Mouse (Mus musculus) kidney, postnatal 0 days (tissue): Measurements from ENCODE around the gene Cables2. TPM values are rescaled to one million over a fixed set of nuclear protein-coding genes. Genes with fewer than 3 reads are reported as not detected.
A peak's percentile ranks its signal among the peaks of the same experiment; 100 is the strongest.

Source experiments
- ATAC-seq: fragments of 200-750 bp; cut with Nextera tagmentation; replicated peaks from 2 replicates; pipeline ENCODE4 v1.8.0; 2017; ENCODE audit warnings: low read depth, moderate number of reproducible peaks, moderate TSS enrichment, moderate library complexity; ENCODE audit not compliant: low FRiP score
- DNase-seq: peaks from one replicate; pipeline ENCODE4 v3.0.0-alpha.2; 2016; ENCODE audit warnings: low spot score
- H3K27ac ChIP-seq: fragments of 300-500 bp; sonication (generic); 2 replicates; pipeline ENCODE4 v1.5.1; 2014; ENCODE audit warnings: mild to moderate bottlenecking
- H3K27me3 ChIP-seq: fragments of 300-500 bp; sonication (generic); 2 replicates; pipeline ENCODE4 v1.6.1; 2014; ENCODE audit warnings: low read length, mixed read lengths; ENCODE audit not compliant: insufficient read depth
- H3K36me3 ChIP-seq: fragments of 300-500 bp; sonication (generic); 2 replicates; pipeline ENCODE4 v1.6.1; 2014; ENCODE audit warnings: low read length, mixed read lengths; ENCODE audit not compliant: insufficient read depth
- H3K4me1 ChIP-seq: fragments of 300-500 bp; sonication (generic); replicated peaks from 2 replicates; pipeline ENCODE4 v1.6.1; 2014; ENCODE audit warnings: antibody characterized with exemption, low read length, mixed read lengths; ENCODE audit not compliant: insufficient read depth
- H3K4me2 ChIP-seq: fragments of 300-500 bp; sonication (generic); 2 replicates; pipeline ENCODE4 v1.6.1; 2014; ENCODE audit warnings: mild to moderate bottlenecking, low read length, moderate library complexity, mixed read lengths
- H3K4me3 ChIP-seq: fragments of 300-500 bp; sonication (generic); replicated peaks from 2 replicates; pipeline ENCODE4 v1.5.1; 2014; ENCODE audit warnings: low read depth, low read length
- H3K9ac ChIP-seq: fragments of 300-500 bp; sonication (generic); 2 replicates; pipeline ENCODE4 v1.6.1; 2014; ENCODE audit warnings: low read depth, low read length
- H3K9me3 ChIP-seq: fragments of 300-500 bp; sonication (generic); replicated peaks from 2 replicates; pipeline ENCODE4 v1.6.1; 2016; ENCODE audit warnings: low read length, inconsistent platforms, mixed read lengths
- CTCF ChIP-seq: IDR thresholded peaks from 2 replicates; pipeline ENCODE4 v1.5.1; 2016; ENCODE audit warnings: antibody characterized with exemption, low read depth, mild to moderate bottlenecking, moderate library complexity
- WGBS: fragments of 180-500 bp; shearing (Covaris S2); extraction: QIAGEN DNeasy Blood & Tissue Kit; methylation state at CpG from one replicate; pipeline ENCODE4 v1.1.7; 2014; 5-methylcytosine and 5-hydroxymethylcytosine counted together
- polyA plus RNA-seq: library from polyadenylated mRNA; unstranded; fragments of >200 nt; fragmentation: Nextera tagmentation; extraction: Ambion mirVana; gene quantifications from 2 replicates; pipeline ENCODE4 v1.2.1, GENCODE M21; 2015

Gene Cables2
- polyA plus RNA-seq, 1 experiment from 2014 or later = 13.1 TPM

GRCm38 (mm10) chr2:180225762-180226378 lies 47.4 kb downstream of the Cables2 start, which contains the start of gene Lama5:
Lama5 (minus strand) TSS chr2:180225859.
- H3K4me3 ChIP-seq = peak within 1 kb of the TSS; percentile 77
- 2% methylated on average over 37 of the region's 37 CpGs for WGBS
- H3K4me1 ChIP-seq = peaks cover 35% of the 10 kb centered on the region
- H3K36me3 ChIP-seq = no peaks in the 10 kb centered on the region
- no peaks in the 10 kb centered on the region for H3K27me3 ChIP-seq
- peak within 1 kb of the TSS; percentile 81 for H3K9ac ChIP-seq
- H3K27ac ChIP-seq = peak within 1 kb of the TSS; percentile 91
- DNase-seq (peak; percentile 71), ATAC-seq (peak; percentile 79)
- peak within 1 kb of the TSS; percentile 93 for H3K4me2 ChIP-seq
- no peak for TF ChIP-seq CTCF
- no peaks in the 10 kb centered on the region for H3K9me3 ChIP-seq

GRCm38 (mm10) chr2:180225044-180225761 lies 48.1 kb downstream of the Cables2 start:
- Histone ChIP-seq H3K9me3 (no peaks in the 10 kb centered on the region), H3K4me3 (peak overlapping the region; percentile 77), H3K4me1 (peaks cover 39% of the 10 kb centered on the region), H3K9ac (peak overlapping the region; percentile 81), H3K4me2 (peak overlapping the region; percentile 93), H3K36me3 (no peaks in the 10 kb centered on the region), H3K27me3 (no peaks in the 10 kb centered on the region), H3K27ac (peak overlapping the region; percentile 91)
- no peak for TF ChIP-seq CTCF
- DNase-seq (peak; percentile 24), ATAC-seq (peak; percentile 18)
- under 1% methylated on average over 50 of the region's 55 CpGs for WGBS

- no peak for ATAC-seq
- H3K36me3 ChIP-seq = no peaks in the 10 kb centered on the region
- H3K4me2 ChIP-seq = peak overlapping the region; percentile 93
- peak overlapping the region; percentile 91; the same call in 1 of the 2 replicates for H3K27ac ChIP-seq
- no peaks in the 10 kb centered on the region for H3K27me3 ChIP-seq
- H3K4me3 ChIP-seq = peak overlapping the region; percentile 77
- 1% methylated on average over 10 of the region's 13 CpGs for WGBS
- H3K9ac ChIP-seq = peak overlapping the region; percentile 81
- H3K4me1 ChIP-seq = peaks cover 45% of the 10 kb centered on the region
- DNase-seq = no peak
- no peak for TF ChIP-seq CTCF
- no peaks in the 10 kb centered on the region for H3K9me3 ChIP-seq
These were observed 48.7 kb downstream of the Cables2 start for GRCm38 (mm10) chr2:180224647-180225043.

GRCm38 (mm10) chr2:180222250-180222649 lies 51.0 kb downstream of the Cables2 start:
- DNase-seq (peak; percentile 67), ATAC-seq (peak; percentile 25)
- Histone ChIP-seq H3K9me3 (no peaks in the 10 kb centered on the region), H3K4me3 (no peak overlapping the region), H3K9ac (no peak overlapping the region), H3K4me1 (peaks cover 56% of the 10 kb centered on the region), H3K27me3 (no peaks in the 10 kb centered on the region), H3K36me3 (no peaks in the 10 kb centered on the region), H3K27ac (peak overlapping the region; percentile 39), H3K4me2 (peak overlapping the region; percentile 93)
- TF ChIP-seq CTCF = peak; percentile 64
- WGBS = 18% methylated on average over 6 of the region's 6 CpGs

GRCm38 (mm10) chr2:180221051-180221450 lies 52.2 kb downstream of the Cables2 start:
- no peak overlapping the region for H3K9ac ChIP-seq
- no peak for ATAC-seq
- H3K27ac ChIP-seq = no peak overlapping the region
- H3K4me3 ChIP-seq = no peak overlapping the region
- H3K27me3 ChIP-seq = no peaks in the 10 kb centered on the region
- no peaks in the 10 kb centered on the region for H3K9me3 ChIP-seq
- no peak for TF ChIP-seq CTCF
- H3K4me2 ChIP-seq = no peak overlapping the region
- H3K36me3 ChIP-seq = no peaks in the 10 kb centered on the region
- peaks cover 55% of the 10 kb centered on the region for H3K4me1 ChIP-seq
- WGBS = 80% methylated on average over 9 of the region's 9 CpGs
- no peak for DNase-seq

- Histone ChIP-seq H3K9ac (no peak overlapping the region), H3K4me1 (peaks cover 54% of the 10 kb centered on the region), H3K27me3 (no peaks in the 10 kb centered on the region), H3K9me3 (no peaks in the 10 kb centered on the region), H3K4me3 (no peak overlapping the region), H3K36me3 (no peaks in the 10 kb centered on the region), H3K27ac (peak overlapping the region; percentile 87), H3K4me2 (no peak overlapping the region; the same call in 1 of the 2 replicates)
- 53% methylated on average over 9 of the region's 9 CpGs for WGBS
- ATAC-seq = no peak; the same call in 1 of the 2 replicates
- no peak for TF ChIP-seq CTCF
- peak; percentile 34 for DNase-seq
These were observed 53.1 kb downstream of the Cables2 start for GRCm38 (mm10) chr2:180220165-180220564.
